Mouse (Mus musculus) heart, postnatal 36 days (tissue): ENCODE measurements around the gene AU022252. TPM values are rescaled to one million over a fixed set of nuclear protein-coding genes. Genes with fewer than 3 reads are reported as not detected.

ENCODE experiments used
- DNase-seq, 2 experiments: peaks; one replicate each; pipeline ENCODE4 v3.0.0; 2021 to 2022
- intact Hi-C: fragments of 180-260 bp; cut with DNase I; formaldehyde crosslinking; loops from one replicate; pipeline ENCODE4 v1.15.1; 2025
- total RNA-seq, 2 experiments: library from RNA; stranded (reverse); gene quantifications; 2 replicates each; pipeline ENCODE4 v1.2.3; 2021

AU022252 gene
- total RNA-seq, 2 experiments from 2014 or later, result 22.2 to 24.5 TPM

- intact Hi-C loops, result loop anchor here (2.0 to 10.0 kb wide), 7 partner anchors 49 to 489 kb away; partner anchors contain the start of genes Foxj3, Frg2f1, Hivep3 and Ppcs
Measured at GRCm38 (mm10) chr4:119245961-119246360, 13.4 kb upstream of the AU022252 start.

DNA sequence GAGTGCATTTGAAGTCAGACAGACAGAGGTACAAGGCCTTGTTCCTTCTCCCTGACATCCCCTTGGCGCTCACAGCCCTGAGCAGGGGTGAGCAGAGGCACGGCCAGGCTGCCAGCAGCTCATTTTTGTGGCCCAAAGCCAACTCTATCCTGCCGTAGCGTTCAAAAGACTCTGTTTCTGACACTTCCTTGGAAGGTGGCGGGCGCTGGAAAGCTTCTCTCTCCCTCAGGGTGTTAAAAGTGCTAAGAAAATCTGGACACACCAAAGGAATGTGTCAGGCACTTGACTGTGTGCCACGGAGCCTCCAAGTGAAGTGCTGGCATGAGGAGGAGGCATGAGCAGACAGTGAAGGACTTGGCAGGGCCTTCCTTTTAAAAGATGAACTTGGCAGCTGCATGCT is 13.0 kb upstream of the AU022252 start:
- intact Hi-C loops, result loop anchor here (5.0 to 10.0 kb wide), 5 partner anchors 77 to 489 kb away; partner anchors contain the start of genes Foxj3, Frg2f1, Hivep3 and Ppcs
- DNase-seq, result peak; percentile 32 to 38

More at GRCm38 (mm10) chr4:119245961-119246360, 13.4 kb upstream of the AU022252 start:
- DNase-seq, result no peak

- intact Hi-C loops, result loop anchor here (5.0 to 10.0 kb wide), 5 partner anchors 78 to 490 kb away; partner anchors contain the start of genes Foxj3, Frg2f1, Hivep3 and Ppcs
Measured at GRCm38 (mm10) chr4:119244468-119245240, 12.1 kb upstream of the AU022252 start.

DNA sequence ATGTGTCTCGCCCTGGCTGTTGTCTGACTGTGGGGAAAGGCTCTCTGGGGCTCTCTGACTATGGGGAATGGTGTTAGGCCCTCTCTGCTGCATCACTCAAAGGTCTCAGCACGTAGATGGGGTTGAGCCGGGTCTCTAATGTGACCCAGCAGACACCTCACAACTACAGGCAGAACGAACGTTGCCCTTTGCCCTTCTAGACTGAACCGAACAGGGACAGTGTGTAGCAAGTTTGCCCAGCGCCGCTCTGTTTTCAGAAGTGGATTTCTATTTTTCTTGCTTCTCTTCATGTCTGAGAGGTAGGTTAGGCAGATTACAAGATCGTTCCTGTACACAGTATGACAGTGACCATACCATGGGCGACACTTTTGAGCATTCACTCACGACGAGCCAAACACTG is 10.1 kb upstream of the AU022252 start:
- intact Hi-C loops, result loop anchor here (10.0 kb wide), 1 partner anchor 492 kb away; the partner anchor contains the start of gene Hivep3

More at GRCm38 (mm10) chr4:119244468-119245240, 12.1 kb upstream of the AU022252 start:
- no peak for DNase-seq

GRCm38 (mm10) chr4:119241664-119242063 is 9.2 kb upstream of the AU022252 start:
- no peak for DNase-seq
- intact Hi-C loops, result loop anchor here (10.0 kb wide), 1 partner anchor 493 kb away; the partner anchor contains the start of gene Hivep3

More for the DNA sequence above, 10.1 kb upstream of the AU022252 start:
- DNase-seq, result no peak

DNA sequence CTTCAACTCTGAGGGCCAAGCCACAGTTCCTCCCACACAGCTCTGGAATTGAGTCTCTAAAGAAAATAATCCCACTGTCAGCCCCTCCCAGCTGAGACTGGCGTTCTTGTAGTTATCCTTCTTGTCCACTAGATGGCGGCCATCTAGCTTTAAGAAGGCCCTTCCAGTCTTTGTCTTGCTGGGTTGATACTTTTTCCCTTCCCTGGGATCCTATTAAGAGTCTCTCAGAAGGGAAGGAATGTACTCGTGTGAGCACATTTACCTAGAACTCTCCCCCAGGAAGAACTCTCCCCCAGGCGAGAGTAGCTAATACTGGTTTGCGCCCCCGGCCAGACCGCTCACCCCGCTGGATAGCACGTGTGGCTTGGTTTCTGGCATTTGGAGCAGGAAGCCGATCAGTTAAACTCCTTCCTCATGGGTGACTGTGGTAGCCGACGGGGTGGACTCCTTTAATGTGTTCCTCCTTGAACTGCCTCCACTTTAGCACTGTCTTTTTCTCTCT is 6.7 kb upstream of the AU022252 start:
- DNase-seq, result peak in 1 of 2 experiments; percentile 52
- intact Hi-C loops, result loop anchor here (2.0 to 10.0 kb wide), 2 partner anchors 100 to 896 kb away; no protein-coding TSS in a partner anchor

GRCm38 (mm10) chr4:119238661-119239060 is 6.1 kb upstream of the AU022252 start:
- no peak for DNase-seq
- intact Hi-C loops, result loop anchor here (2.0 to 10.0 kb wide), 2 partner anchors 100 to 896 kb away; no protein-coding TSS in a partner anchor

DNA sequence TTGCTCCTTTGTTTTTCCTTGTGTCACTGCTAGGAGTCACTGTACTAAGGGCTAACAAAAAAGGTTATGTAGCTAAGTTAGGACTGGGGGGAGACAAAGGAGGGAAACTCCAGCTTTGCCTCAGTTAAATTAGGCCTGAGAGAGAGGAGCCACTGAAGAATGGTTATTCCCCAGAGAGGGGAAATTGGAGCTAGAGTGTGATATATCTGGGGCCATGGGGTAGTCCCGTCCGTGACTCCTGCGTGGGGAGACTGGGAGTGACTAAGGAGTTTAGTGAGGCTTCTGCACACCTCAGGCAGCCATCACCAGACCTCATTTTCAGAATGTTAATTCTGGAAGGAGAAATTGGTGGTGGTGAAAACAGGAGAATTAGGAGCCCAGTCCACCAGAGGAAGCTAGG is 1.8 kb upstream of the AU022252 start:
- intact Hi-C loops, result loop anchor here (5.0 to 10.0 kb wide), 3 partner anchors 188 to 900 kb away; partner anchors contain the start of genes Foxj3, Frg2f1, Ppcs and Zmynd12
- DNase-seq, result no peak

- peak; percentile 43 to 54 for DNase-seq
- intact Hi-C loops, result loop anchor here (2.0 to 10.0 kb wide), 4 partner anchors 55 to 901 kb away; partner anchors contain the start of genes Foxj3, Frg2f1, Ppcs and Zmynd12
Measured at GRCm38 (mm10) chr4:119233256-119233901, 867 bp upstream of the AU022252 start.

GRCm38 (mm10) chr4:119226751-119227150 is 5.8 kb downstream of the AU022252 start:
- intact Hi-C loops, result no loop called here
- no peak for DNase-seq

DNA sequence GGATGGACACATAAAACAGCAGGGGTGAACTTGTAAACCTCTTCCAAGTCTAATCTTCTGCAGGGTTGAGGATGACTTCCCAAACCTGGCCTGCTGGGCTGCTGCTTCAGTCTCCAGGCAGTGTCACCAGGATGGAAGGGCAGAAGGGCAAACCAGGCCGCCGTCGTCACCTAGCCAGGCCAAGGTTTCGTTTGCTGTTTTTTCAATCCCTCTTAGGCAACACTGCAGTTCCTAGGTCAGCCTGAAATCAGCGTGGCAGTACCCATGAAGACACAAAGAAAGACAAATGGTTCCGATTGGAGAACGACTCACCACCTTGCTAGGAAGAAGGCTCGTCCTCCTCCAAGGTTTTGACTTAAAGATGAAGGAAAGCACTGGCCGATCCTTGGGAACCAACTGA is 6.8 kb downstream of the AU022252 start:
- DNase-seq, result no peak
- intact Hi-C loops, result no loop called here

- DNase-seq, result no peak
- intact Hi-C loops, result no loop called here
Measured at GRCm38 (mm10) chr4:119224534-119224933, 8.0 kb downstream of the AU022252 start.

DNA sequence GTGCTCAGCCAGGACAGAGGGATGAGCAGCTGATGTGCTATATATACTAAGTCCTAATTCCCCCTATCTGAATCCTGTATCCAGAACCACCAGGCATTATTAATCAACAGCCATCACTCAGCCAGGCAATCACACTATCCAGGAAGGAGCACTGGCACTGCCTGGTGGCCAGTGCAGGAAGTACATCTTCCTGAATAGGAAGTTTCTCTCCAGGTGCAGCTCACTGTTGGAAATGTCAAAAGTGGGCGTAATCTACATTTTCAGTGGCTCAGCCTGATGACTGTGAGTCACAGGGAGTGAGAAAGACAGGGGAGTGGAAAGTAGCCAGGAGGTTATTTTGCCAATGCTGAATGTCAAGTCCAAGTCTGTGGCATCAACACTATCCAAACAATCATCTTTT is 8.8 kb downstream of the AU022252 start:
- no peak for DNase-seq
- intact Hi-C loops, result no loop called here

DNA sequence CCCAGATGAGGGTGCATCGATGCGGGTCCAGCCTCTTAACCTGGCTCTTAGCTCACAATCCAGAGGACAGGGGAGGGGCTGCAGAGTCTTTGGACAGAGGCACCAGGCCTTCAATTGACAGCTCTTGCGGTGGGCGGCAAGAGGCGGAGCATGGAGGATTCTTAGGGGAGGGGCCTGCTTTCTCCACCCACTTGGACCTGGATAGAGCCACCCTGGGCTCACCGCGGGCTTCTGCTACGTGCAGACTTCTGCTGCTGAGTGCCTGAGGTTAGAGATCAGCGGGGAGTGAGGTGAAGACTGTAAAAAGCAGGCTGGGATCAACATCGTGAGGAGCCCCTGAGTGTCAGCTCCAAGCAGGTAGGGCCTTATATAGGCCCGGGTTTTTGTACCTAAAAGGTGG is 14.3 kb downstream of the AU022252 start, which contains the start of gene Tmem269:
TSS of gene Tmem269 (minus strand) at position 49 of the 400 bp plus-strand sequence.
- intact Hi-C loops, result no loop called here

GRCm38 (mm10) chr4:119216667-119217066 is 15.8 kb downstream of the AU022252 start:
- intact Hi-C loops, result no loop called here
- DNase-seq, result no peak

More for the DNA sequence above, 14.3 kb downstream of the AU022252 start, which contains the start of gene Tmem269:
- DNase-seq, result no peak

GRCm38 (mm10) chr4:119204672-119205071 is 27.8 kb downstream of the AU022252 start:
- intact Hi-C loops, result loop anchor here (1.0 kb wide), 1 partner anchor 199 kb away; no protein-coding TSS in a partner anchor
- DNase-seq, result peak; percentile 39 to 51

DNA sequence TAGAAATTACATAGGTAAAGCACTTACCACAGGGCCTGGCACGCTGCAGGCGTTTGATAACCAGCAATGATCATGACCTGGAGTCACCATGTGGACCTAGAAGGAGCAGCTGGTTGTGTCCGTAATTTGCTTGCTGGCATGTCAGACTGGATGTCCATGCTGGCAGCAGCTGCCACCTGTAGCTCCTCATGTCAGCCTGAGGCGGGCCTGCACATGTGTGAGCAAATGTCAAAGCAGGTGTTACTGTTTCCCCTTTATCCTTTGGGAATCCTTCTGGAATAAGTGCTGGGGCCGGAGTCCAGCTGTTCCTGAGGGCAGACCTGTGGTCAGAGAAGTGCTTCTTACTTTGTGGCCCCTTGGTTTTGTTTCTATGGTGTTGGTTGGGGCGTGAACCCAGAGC is 34.4 kb downstream of the AU022252 start:
- DNase-seq, result no peak
- intact Hi-C loops, result no loop called here

- intact Hi-C loops, result loop anchor here (2.0 kb wide), 1 partner anchor 23 kb away; no protein-coding TSS in a partner anchor
- DNase-seq, result no peak
Measured at GRCm38 (mm10) chr4:119195582-119196320, 36.8 kb downstream of the AU022252 start.

GRCm38 (mm10) chr4:119194909-119195581 is 37.5 kb downstream of the AU022252 start, which contains the start of gene Svbp:
Gene Svbp (plus strand): TSS chr4:119195306.
- peak; percentile 85 to 87 for DNase-seq
- intact Hi-C loops, result loop anchor here (2.0 kb wide), 1 partner anchor 22 kb away; no protein-coding TSS in a partner anchor
